In genomic region chr2:32581450-32582095, GRCm38 (mm10) we compare ENCODE assay signal across 8 mouse cellular contexts. TPM values are rescaled to one million over a fixed set of nuclear protein-coding genes. Genes with fewer than 3 reads are reported as not detected.
DNase-seq lines count a peak whose midpoint lies in the region; ATAC-seq lines count a peak whose summit lies in the region.

No protein-coding gene starts in this region.

- peak overlapping the region; percentile 37 for H3K4me3 ChIP-seq in heart, embryonic 16.5 days (ENCODE audit: low read length)
- no peak overlapping the region for H3K4me3 ChIP-seq in hindbrain, embryonic 11.5 days (ENCODE audit: low read depth, low read length)

- WGBS in heart, embryonic 16.5 days, result 38% methylated on average over 19 of the region's 19 CpGs
- WGBS in hindbrain, embryonic 11.5 days, result 33% methylated on average over 19 of the region's 19 CpGs

- H3K4me1 ChIP-seq in heart, embryonic 16.5 days (ENCODE audit: control insufficient read depth, insufficient read depth, low read length), result peaks cover 6% of the 10 kb centered on the region; the same call in 1 of the 2 replicates
- no peaks in the 10 kb centered on the region for H3K4me1 ChIP-seq in hindbrain, embryonic 11.5 days (replicated peaks; ENCODE audit: control insufficient read depth, insufficient read depth, low read length)

- H3K9ac ChIP-seq in heart, embryonic 16.5 days (ENCODE audit: low read length), result no peak overlapping the region
- H3K9ac ChIP-seq in hindbrain, embryonic 11.5 days (ENCODE audit: low read depth, low read length), result no peak overlapping the region

- peak overlapping the region; percentile 53 for H3K4me2 ChIP-seq in heart, embryonic 16.5 days (ENCODE audit: low read depth, low read length)
- no peak overlapping the region for H3K4me2 ChIP-seq in hindbrain, embryonic 11.5 days (replicated peaks; ENCODE audit: low read depth, low read length)

- H3K9me3 ChIP-seq in heart, embryonic 16.5 days (replicated peaks; ENCODE audit: control insufficient read depth, low read length), result no peaks in the 10 kb centered on the region
- no peaks in the 10 kb centered on the region for H3K9me3 ChIP-seq in hindbrain, embryonic 11.5 days (ENCODE audit: control insufficient read depth, low read length)

- no peaks in the 10 kb centered on the region for H3K36me3 ChIP-seq in heart, embryonic 16.5 days (ENCODE audit: control insufficient read depth, insufficient read depth)
- no peaks in the 10 kb centered on the region for H3K36me3 ChIP-seq in hindbrain, embryonic 11.5 days (ENCODE audit: control insufficient read depth, insufficient read depth, low read length)

- no peak overlapping the region for H3K27ac ChIP-seq in heart, embryonic 16.5 days (ENCODE audit: low read length)
- no peak overlapping the region for H3K27ac ChIP-seq in hindbrain, embryonic 11.5 days (ENCODE audit: low read depth, low read length)

- H3K27me3 ChIP-seq in heart, embryonic 16.5 days (ENCODE audit: control insufficient read depth, insufficient read depth, low read length), result peaks cover 20% of the 10 kb centered on the region
- H3K27me3 ChIP-seq in hindbrain, embryonic 11.5 days (ENCODE audit: control insufficient read depth, insufficient read depth, low read length), result peaks cover 9% of the 10 kb centered on the region; the same call in 1 of the 2 replicates

- no peak for DNase-seq in heart, adult 18-20 months
- DNase-seq in embryo, embryonic 10.5 days (ENCODE audit: low spot score), result peak; percentile 81
- peak; percentile 74 for DNase-seq in hindbrain, embryonic 11.5 days (ENCODE audit: low spot score)
- peak; percentile 67 to 90 for DNase-seq in left cerebral cortex, adult 9 months (ENCODE audit: low spot score in 2 of 2)
- DNase-seq in lung, postnatal 36 days, result peak; percentile 82
- DNase-seq in right cerebral cortex, postnatal 4 days, result peak; percentile 72
- DNase-seq in gastrocnemius, postnatal 4 days (ENCODE audit: low spot score in 2 of 2), result no peak

- ATAC-seq in heart, embryonic 16.5 days (replicated peaks; ENCODE audit: extremely low read depth, insufficient read depth, low FRiP score), result no peak
- no peak for ATAC-seq in hindbrain, embryonic 11.5 days (ENCODE audit: low FRiP score)

RNA-seq across cellular contexts. Expression of gene St6galnac4, which starts 5.3 kb away (rescaled TPM):
- 40.6 and 40.7 TPM in 2 replicates for polyA plus RNA-seq in heart, embryonic 16.5 days (2015; fragmentation: Nextera tagmentation; extraction: Ambion mirVana)
- total RNA-seq in heart, adult 18-20 months (2021), result 10 to 100 TPM; 14.7 to 16.1 TPM
- 12.9 and 13.4 TPM in 2 replicates for polyA plus RNA-seq in hindbrain, embryonic 11.5 days (2014; fragmentation: Nextera tagmentation; extraction: Ambion mirVana)
- 10 to 100 TPM; 48.8 to 55.1 TPM for total RNA-seq in gastrocnemius, postnatal 4 days (2021)

RNA-seq across cellular contexts. Expression of gene 9430097D07Rik, which starts 6.1 kb away (rescaled TPM):
- polyA plus RNA-seq in heart, embryonic 16.5 days (2015; fragmentation: Nextera tagmentation; extraction: Ambion mirVana), result not detected in 2 replicates
- total RNA-seq in heart, adult 18-20 months (2021), result not detected
- polyA plus RNA-seq in hindbrain, embryonic 11.5 days (2014; fragmentation: Nextera tagmentation; extraction: Ambion mirVana), result 0.37 and 0.42 TPM in 2 replicates
- total RNA-seq in gastrocnemius, postnatal 4 days (2021), result not detected

RNA-seq across cellular contexts. Expression of gene Pip5kl1, which starts 7.0 kb away (rescaled TPM):
- 0.16 and 0.32 TPM in 2 replicates for polyA plus RNA-seq in heart, embryonic 16.5 days (2015; fragmentation: Nextera tagmentation; extraction: Ambion mirVana)
- not detected for total RNA-seq in heart, adult 18-20 months (2021)
- polyA plus RNA-seq in hindbrain, embryonic 11.5 days (2014; fragmentation: Nextera tagmentation; extraction: Ambion mirVana), result 2.1 and 2.6 TPM in 2 replicates
- not detected for total RNA-seq in gastrocnemius, postnatal 4 days (2021)

RNA-seq across cellular contexts. Expression of gene Dpm2, which starts 10.9 kb away (rescaled TPM):
- 72.1 and 73.0 TPM in 2 replicates for polyA plus RNA-seq in heart, embryonic 16.5 days (2015; fragmentation: Nextera tagmentation; extraction: Ambion mirVana)
- 10 to 100 TPM; 14.0 to 20.2 TPM for total RNA-seq in heart, adult 18-20 months (2021)
- 115 and 125 TPM in 2 replicates for polyA plus RNA-seq in hindbrain, embryonic 11.5 days (2014; fragmentation: Nextera tagmentation; extraction: Ambion mirVana)
- 10 to 100 TPM; 36.4 to 41.9 TPM for total RNA-seq in gastrocnemius, postnatal 4 days (2021)

RNA-seq across cellular contexts. Expression of gene St6galnac6, which starts 17.9 kb away (rescaled TPM):
- polyA plus RNA-seq in heart, embryonic 16.5 days (2015; fragmentation: Nextera tagmentation; extraction: Ambion mirVana), result 33.4 and 34.1 TPM in 2 replicates
- total RNA-seq in heart, adult 18-20 months (2021), result 100 to 1,000 TPM; 108 to 117 TPM
- polyA plus RNA-seq in hindbrain, embryonic 11.5 days (2014; fragmentation: Nextera tagmentation; extraction: Ambion mirVana), result 3.2 and 5.0 TPM in 2 replicates
- total RNA-seq in gastrocnemius, postnatal 4 days (2021), result 10 to 100 TPM; 57.4 to 63.6 TPM

Comparison
In these comparisons a context has a peak if more than half of its experiments do, and no peak if none do; other contexts are left out.
1. DNase-seq: peak in embryo, embryonic 10.5 days (single experiment), hindbrain, embryonic 11.5 days (single experiment), left cerebral cortex, adult 9 months (2 of 2), lung, postnatal 36 days (single experiment) and right cerebral cortex, postnatal 4 days (single experiment); none in heart, adult 18-20 months (0 of 2) and gastrocnemius, postnatal 4 days (0 of 2).